Mouse (Mus musculus) thymus, postnatal 0 days (tissue): Measurements from ENCODE around the gene Vegfd. TPM values are rescaled to one million over a fixed set of nuclear protein-coding genes. Genes with fewer than 3 reads are reported as not detected.
A peak's percentile ranks its signal among the peaks of the same experiment; 100 is the strongest.

Experiments used
- DNase-seq: peaks from one replicate; pipeline ENCODE4 v3.0.0-alpha.2; 2015; ENCODE audit warnings: low spot score
- polyA plus RNA-seq: library from polyadenylated mRNA; unstranded; fragments of >200 nt; fragmentation: Nextera tagmentation; extraction: Ambion mirVana; gene quantifications from 2 replicates; pipeline ENCODE4 v1.2.1, GENCODE M21; 2015

Gene Vegfd
- 0.64 TPM in 2 replicates for polyA plus RNA-seq

GRCm38 (mm10) chrX:164373081-164373480 is at the start of gene Vegfd:
Vegfd (plus strand) TSS chrX:164373378.
- DNase-seq = no peak

DNA sequence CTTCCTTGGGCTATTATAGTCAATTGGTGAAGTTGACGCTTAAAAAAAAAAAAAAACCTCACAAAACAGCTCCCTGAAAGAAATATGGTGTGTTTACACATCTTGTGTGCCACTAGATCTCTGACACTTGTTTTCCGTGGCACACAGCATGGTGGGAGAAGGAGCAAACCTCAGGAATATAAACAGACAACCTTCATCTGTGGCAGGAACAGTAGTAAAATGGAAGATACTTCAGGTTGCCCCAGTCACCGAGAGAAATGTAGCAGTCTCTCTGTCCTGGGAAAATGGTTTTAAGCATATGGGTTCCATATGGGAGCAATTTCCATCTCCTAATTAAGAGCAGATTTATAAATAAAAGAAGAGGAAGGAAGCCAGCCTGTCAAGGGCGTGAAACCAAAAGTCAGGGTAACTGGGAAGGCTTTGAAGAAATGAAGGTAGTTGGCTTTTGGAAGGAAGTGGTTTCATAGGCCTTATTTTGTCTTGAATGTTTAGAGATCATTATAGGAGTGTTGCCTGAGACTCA is 49.7 kb upstream of the Vegfd start:
- DNase-seq = no peak

GRCm38 (mm10) chrX:164330351-164330750 is 42.8 kb upstream of the Vegfd start:
- no peak for DNase-seq

GRCm38 (mm10) chrX:164330766-164331165 is 42.4 kb upstream of the Vegfd start:
- DNase-seq = no peak

DNA sequence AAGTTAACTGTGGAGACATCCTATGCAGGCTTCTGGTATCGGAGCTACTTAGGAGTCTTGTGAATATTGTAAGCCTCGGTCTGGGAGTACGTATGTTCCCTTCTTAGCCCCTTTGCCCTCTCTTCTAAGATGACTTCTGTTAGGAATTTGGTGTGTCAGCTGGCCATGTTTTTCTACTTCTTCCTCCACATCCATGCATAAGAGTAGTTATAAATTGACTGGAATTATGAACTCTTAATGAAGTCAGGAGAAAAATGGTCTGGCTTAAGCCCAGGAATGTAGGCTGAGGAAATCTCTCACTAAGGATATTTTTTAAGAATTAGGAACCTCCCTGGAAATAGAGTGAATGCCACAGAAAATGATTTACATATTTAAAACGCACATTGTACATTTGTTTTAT is 34.6 kb upstream of the Vegfd start:
- DNase-seq = no peak

- no peak for DNase-seq
Observed at GRCm38 (mm10) chrX:164345359-164345938, 27.7 kb upstream of the Vegfd start.

GRCm38 (mm10) chrX:164348937-164349336 is 24.2 kb upstream of the Vegfd start:
- no peak for DNase-seq

DNA sequence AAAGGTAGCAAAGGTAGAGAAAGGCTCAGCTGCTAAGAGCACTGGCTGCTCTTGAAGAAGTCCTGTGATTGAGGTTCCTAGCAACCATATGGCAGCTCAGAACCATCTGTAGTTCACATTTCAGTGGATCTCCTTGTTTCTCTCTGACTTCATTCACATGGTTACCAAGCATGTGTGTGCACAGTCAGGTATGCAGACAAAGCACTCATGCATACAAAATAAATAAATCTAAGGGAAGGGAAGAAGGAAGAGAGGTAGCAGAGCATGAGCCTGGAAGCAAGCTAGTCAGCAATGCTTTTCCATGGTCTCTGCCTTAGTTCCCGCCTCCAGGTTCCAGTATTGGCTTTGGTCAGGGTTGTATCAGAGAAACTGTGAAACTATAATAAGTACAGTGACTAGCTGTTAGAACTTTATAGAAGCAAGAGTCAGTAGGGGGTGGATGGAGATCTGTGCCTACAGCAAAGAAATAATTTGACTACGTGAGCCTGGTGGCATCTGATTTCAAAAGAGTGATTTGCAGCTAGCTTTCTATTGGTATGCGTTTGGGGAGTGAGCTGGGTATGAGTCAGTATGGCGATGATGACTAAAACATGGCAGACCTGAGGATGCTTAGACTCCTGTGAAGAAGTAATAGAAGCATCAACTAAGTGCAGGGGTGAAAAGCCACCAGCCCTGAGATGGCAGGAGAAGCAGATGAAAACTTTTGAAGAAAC is 7.9 kb upstream of the Vegfd start:
- DNase-seq = no peak

DNA sequence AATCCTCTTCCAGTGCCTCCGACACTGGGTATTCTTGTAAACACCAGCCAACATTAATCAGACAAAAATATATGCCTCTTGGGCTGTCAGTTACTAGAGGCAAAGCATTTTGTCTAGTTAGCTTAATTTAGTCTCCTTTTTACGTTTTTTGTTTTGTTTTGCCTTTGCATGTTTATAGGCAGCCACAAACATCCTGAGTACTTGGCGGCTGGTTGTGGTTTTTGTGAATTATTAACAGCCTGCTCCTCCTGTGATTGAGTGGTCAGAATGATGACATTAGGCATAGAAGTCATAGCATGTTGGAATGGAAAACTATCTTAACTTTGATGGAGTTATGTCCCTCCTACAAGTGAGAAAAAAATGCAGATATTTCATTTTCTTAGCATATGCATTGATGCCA is 2.6 kb upstream of the Vegfd start:
- DNase-seq = no peak

- no peak for DNase-seq
Observed at GRCm38 (mm10) chrX:164374586-164374985, 1.4 kb downstream of the Vegfd start.

- DNase-seq = no peak
Observed at GRCm38 (mm10) chrX:164379721-164380120, 6.5 kb downstream of the Vegfd start.

DNA sequence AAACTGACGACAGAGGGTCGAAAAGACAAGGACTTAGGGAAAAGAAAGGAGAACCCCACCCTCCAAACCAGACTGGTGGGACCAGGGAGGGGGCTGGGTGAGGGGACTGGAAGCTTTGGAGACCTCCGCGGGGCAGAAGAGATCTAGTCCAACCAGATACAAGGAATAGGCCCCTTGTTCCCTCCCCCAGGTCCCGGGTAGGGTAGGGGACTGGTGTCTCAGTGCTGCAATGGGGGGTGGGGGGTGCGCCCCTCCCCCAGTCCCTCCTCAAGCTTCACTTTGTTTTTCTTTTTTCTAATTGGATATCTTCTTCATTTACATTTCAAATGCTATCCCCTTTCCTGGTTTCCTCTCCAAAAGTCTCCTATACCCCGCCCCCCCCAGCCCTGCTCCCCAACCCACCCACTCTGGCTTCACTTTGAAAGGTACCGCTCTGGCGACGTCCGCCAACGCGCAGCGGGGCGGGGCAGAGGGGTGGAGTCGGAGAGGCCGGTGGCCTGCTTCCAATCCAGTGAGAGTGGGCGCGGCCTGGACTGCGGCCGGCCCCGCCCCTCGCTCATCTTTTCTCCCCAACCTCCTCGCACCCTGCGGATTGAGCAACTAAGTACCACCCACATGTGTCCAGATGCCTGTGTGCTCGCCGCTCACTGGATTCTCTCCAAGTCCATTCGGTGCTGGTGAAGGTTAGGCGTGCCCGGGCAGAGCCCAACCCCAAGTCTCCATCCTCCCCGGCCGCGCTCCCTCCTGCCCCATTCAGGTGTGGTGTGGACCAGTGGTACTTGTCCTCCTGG is 8.6 kb downstream of the Vegfd start:
- DNase-seq = peak; percentile 75

DNA sequence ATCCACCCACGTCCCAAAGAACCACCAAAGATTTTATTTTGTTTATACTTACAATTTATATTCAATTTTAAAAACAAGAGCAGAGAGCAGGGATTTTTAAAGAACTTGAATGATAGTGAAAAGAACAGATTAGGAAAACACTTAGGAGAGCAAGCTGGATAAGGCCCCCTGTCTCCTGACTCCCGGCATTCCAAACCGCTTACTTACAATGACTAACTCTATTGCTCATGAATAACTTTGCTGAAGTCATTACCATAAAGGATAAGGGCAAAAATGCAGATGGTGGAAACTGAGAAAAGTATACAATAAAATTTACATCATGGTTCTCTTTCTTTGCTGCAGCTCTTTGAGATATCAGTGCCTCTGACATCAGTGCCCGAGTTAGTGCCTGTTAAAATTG is 20.9 kb downstream of the Vegfd start:
- DNase-seq = no peak

DNA sequence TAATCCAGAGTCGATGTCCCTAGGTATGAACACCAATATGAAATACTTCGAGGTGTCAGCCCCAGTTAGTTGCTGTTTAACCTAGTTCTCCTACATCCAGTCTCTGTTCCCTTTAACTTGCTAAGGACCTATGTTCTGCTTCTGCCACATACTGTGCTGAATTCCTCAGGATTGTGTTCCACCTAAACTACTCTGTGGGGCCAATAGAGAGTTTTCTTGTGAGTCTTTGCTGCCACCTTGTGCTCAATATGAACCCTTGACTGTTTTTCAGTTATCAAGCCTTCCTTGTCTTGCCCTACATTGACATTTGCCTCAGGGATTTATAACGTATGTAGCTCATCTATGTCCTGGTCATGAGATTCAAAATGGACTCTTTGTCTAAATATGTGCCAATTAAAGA is 25.3 kb downstream of the Vegfd start:
- DNase-seq = peak; percentile 15

GRCm38 (mm10) chrX:164405080-164405649 is 32.0 kb downstream of the Vegfd start:
- DNase-seq = no peak

- peak; percentile 44 for DNase-seq
Observed at GRCm38 (mm10) chrX:164406133-164407022, 33.2 kb downstream of the Vegfd start.

GRCm38 (mm10) chrX:164408301-164408927 is 35.2 kb downstream of the Vegfd start:
- DNase-seq = no peak

DNA sequence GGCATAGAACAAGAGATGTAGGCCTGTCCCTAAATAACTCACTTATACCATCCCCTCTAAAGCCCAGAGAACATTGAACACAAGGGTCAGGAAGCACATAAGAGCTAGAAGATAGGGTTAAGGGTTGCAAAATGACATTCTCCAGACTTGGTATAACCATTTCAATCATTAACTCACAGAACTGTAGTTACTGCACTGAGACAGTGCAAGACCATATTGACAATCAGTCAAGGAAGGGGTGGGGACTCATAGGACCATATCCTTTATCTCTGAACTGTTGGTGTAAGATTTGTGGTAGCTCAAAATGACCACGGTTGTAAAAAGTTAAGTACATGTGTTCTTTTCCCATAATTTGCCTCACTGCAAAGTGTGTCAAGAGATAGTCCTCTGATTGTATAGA is 37.4 kb downstream of the Vegfd start:
- DNase-seq = no peak

DNA sequence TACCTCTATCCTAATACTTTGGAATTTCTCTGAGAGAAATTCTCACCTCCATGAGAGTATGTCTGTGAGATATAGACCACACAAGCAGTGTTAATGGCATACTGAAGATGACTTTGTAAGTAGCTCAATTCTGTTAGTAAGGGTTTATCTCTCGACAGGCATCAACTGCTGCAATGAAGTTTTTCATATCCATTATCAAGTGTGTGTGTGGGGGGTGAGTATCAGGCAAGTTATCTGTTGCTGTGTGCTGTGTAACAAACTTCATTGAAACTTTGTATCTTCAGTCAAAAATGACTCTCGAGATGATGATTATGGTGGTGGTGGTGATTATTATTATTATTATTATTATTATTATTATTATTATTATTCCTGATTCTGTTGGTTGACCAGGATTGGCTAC is 43.6 kb downstream of the Vegfd start:
- no peak for DNase-seq

- no peak for DNase-seq
Observed at GRCm38 (mm10) chrX:164418008-164418407, 44.8 kb downstream of the Vegfd start.
